Mouse (Mus musculus): ENCODE data around the gene Pde4b. TPM values are rescaled to one million over a fixed set of nuclear protein-coding genes. Genes with fewer than 3 reads are reported as not detected.
A peak's percentile ranks its signal among the peaks of the same experiment; 100 is the strongest.

Gene Pde4b
- polyA plus RNA-seq, 1 experiment from 2014 or later = 51.2 TPM

DNA sequence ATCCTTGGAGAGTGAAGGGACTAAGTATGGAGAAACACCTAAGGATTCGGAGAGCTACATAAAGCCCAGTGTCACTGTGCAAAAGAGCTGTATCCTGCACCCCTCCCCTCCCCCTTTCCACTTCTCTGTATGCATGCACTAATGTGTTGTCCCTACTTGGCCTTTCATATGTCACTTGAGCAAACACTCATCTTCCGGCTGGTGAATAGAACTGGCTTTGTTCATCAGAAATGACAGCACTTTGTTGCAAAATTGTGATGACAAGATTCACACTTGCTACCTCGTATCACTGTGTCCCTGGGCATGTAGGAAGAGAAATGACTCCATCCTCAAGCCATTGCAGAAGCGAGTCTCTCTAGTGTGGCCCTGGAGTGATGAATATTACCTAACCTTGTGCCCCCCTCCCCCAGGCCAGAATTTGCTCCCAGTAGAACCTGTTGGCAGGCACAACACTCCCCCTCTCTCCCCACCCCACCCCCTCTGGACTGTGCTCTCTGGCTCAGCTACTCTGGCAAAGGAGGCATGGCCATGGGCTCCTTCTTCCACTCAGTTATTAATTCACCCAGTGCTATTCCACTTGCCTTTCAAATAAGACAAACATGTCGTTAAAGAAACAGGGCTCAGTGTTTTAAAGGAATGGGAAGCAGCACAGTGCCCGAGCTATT, 497.4 kb downstream of the Pde4b start:
- Histone ChIP-seq H3K36me3 (ENCODE audit: control insufficient read depth, insufficient read depth, low read length) (no peaks in the 10 kb centered on the region), H3K27me3 (ENCODE audit: control insufficient read depth, insufficient read depth, low read length) (no peaks in the 10 kb centered on the region), H3K4me1 (ENCODE audit: control insufficient read depth, insufficient read depth, low read length) (peaks cover 9% of the 10 kb centered on the region; the same call in 1 of the 2 replicates), H3K4me2 (ENCODE audit: low read depth, low read length) (no peak overlapping the region), H3K9me3 (ENCODE audit: control insufficient read depth, low read length) (no peaks in the 10 kb centered on the region), H3K9ac (replicated peaks; ENCODE audit: low read depth, low read length) (no peak overlapping the region), H3K27ac (ENCODE audit: low read depth, low read length) (no peak overlapping the region), H3K4me3 (ENCODE audit: low read depth, low read length) (no peak overlapping the region)
- WGBS = 45% methylated on average over 6 of the region's 6 CpGs
- ATAC-seq (ENCODE audit: low read depth) = no peak

DNA sequence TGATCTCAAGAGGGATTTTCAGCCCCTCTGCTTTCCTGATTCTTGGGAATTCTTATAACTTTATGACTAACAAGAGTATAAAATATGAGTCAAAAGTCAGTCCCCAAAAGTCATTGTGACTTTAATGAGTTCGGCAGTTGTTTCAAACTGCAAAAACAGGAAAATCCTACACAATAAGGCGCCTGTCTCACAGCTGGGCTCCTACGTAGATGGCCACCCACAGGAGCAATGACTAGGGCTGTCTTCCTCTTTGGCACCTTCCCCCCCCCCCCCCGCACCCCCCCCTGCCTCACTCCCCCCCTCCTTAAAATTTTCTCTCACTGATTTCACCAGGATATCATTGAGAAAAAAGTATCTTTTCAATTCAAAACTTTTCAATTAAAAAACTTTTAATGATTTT, 498.2 kb downstream of the Pde4b start:
- Histone ChIP-seq H3K27me3 (ENCODE audit: control insufficient read depth, insufficient read depth, low read length) (no peaks in the 10 kb centered on the region), H3K36me3 (ENCODE audit: control insufficient read depth, insufficient read depth, low read length) (no peaks in the 10 kb centered on the region), H3K27ac (ENCODE audit: low read depth, low read length) (no peak overlapping the region), H3K4me3 (ENCODE audit: low read depth, low read length) (no peak overlapping the region), H3K4me2 (ENCODE audit: low read depth, low read length) (no peak overlapping the region), H3K9ac (replicated peaks; ENCODE audit: low read depth, low read length) (no peak overlapping the region), H3K9me3 (ENCODE audit: control insufficient read depth, low read length) (no peaks in the 10 kb centered on the region), H3K4me1 (ENCODE audit: control insufficient read depth, insufficient read depth, low read length) (peaks cover 9% of the 10 kb centered on the region; the same call in 1 of the 2 replicates)
- ATAC-seq (ENCODE audit: low read depth) = no peak
- 49% methylated on average over 4 of the region's 4 CpGs for WGBS

DNA sequence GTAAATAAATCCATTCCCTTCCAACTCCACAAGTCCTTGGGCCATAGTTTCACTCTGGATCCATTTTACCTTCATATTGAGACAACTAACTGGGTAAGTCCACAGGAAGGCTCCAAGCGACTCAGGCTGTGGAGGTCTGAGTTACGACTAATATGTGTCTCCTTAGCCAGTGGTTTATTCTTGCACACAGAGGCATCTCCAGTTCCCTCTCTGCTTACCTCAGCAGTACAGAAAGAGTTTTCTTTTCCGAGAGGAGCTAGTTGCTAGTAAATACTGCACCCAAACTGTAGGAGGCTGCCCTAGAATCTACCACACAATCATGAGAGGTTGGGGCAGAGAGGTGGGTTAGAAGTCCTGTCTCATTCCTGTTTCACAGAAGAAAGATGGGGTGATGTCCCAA, 499.4 kb downstream of the Pde4b start:
- Histone ChIP-seq H3K36me3 (ENCODE audit: control insufficient read depth, insufficient read depth, low read length) (no peaks in the 10 kb centered on the region), H3K27ac (ENCODE audit: low read depth, low read length) (no peak overlapping the region), H3K4me2 (ENCODE audit: low read depth, low read length) (no peak overlapping the region), H3K9ac (replicated peaks; ENCODE audit: low read depth, low read length) (no peak overlapping the region), H3K4me1 (ENCODE audit: control insufficient read depth, insufficient read depth, low read length) (peaks cover 9% of the 10 kb centered on the region; the same call in 1 of the 2 replicates), H3K27me3 (ENCODE audit: control insufficient read depth, insufficient read depth, low read length) (no peaks in the 10 kb centered on the region), H3K9me3 (ENCODE audit: control insufficient read depth, low read length) (no peaks in the 10 kb centered on the region), H3K4me3 (ENCODE audit: low read depth, low read length) (no peak overlapping the region)
- ATAC-seq (ENCODE audit: low read depth) = no peak
- 87% methylated on average over 3 of the region's 3 CpGs for WGBS

DNA sequence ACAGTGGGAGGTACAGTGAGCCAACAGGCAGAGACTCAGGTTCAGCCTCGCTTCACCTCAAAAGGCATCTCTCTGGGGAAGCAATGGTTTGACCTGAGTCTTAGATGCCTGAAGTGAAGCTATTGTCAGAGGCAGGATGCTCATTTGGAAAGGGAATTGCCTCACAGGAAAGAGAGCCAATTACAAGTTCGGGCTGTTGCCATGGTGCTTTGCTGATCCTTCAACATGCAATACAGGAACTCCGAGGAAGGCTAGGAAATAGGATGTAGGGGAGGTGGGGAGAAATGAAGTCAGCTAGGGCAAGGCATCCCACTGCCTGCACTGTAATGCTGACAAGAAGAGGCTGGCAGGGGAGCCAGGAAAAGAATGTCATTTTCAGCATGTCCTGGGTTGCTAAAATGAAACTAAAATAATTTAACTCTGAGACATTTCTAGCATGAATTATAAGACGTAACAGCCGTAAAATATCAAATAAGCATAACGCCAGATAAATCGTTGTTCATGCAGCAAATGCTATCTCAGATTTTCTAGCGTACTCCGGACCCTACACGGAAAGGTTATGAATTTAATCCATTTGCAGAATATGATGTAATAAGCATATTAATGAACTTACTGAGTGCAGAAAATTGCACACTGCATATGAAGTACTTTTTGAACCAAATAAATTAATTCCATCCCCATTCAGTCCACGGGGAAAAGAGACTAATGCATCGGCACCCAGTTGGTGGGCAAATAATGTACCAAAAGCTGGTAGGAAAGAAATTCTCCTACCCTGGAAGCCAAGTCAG, 501.5 kb downstream of the Pde4b start:
- peak overlapping the region; percentile 13 for H3K27ac ChIP-seq (ENCODE audit: low read depth, low read length)
- no peaks in the 10 kb centered on the region for H3K9me3 ChIP-seq (ENCODE audit: control insufficient read depth, low read length)
- H3K4me1 ChIP-seq (ENCODE audit: control insufficient read depth, insufficient read depth, low read length) = peaks cover 9% of the 10 kb centered on the region; the same call in 1 of the 2 replicates
- H3K27me3 ChIP-seq (ENCODE audit: control insufficient read depth, insufficient read depth, low read length) = no peaks in the 10 kb centered on the region
- no peaks in the 10 kb centered on the region for H3K36me3 ChIP-seq (ENCODE audit: control insufficient read depth, insufficient read depth, low read length)
- WGBS = 26% methylated on average over 12 of the region's 12 CpGs
- H3K4me3 ChIP-seq (ENCODE audit: low read depth, low read length) = peak overlapping the region; percentile 31
- peak overlapping the region; percentile 51 for H3K4me2 ChIP-seq (ENCODE audit: low read depth, low read length)
- ATAC-seq (ENCODE audit: low read depth) = peak; percentile 75
- peak overlapping the region; percentile 32; the same call in 1 of the 2 replicates for H3K9ac ChIP-seq (replicated peaks; ENCODE audit: low read depth, low read length)

DNA sequence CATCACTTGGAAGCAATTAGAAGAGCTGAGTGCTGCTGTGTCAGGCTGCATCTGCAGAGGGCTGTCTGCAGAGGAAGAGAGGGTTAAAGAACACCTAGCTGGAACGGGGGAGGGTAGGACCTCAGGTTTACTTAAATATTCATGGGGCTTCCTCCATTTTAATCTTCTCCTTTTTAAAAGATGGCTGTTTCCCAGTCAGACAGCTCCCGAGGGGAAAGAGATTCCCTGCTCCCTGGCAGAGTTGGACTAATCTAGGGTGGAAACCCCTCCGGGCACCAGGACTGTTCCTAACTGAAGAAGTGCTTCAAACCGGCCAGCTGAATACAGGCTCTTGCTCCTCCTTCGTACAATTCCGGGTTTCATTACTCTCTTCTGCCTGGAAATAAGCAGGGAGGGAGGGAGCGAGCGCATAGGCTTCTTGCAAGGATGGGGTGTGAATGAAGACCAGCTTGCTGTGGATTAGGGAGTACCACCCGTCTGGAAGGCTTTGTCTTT, 502.2 kb downstream of the Pde4b start:
- Histone ChIP-seq H3K4me2 (ENCODE audit: low read depth, low read length) (peak overlapping the region; percentile 51), H3K9ac (replicated peaks; ENCODE audit: low read depth, low read length) (peak overlapping the region; percentile 37), H3K36me3 (ENCODE audit: control insufficient read depth, insufficient read depth, low read length) (no peaks in the 10 kb centered on the region), H3K9me3 (ENCODE audit: control insufficient read depth, low read length) (no peaks in the 10 kb centered on the region), H3K27me3 (ENCODE audit: control insufficient read depth, insufficient read depth, low read length) (no peaks in the 10 kb centered on the region), H3K4me1 (ENCODE audit: control insufficient read depth, insufficient read depth, low read length) (peaks cover 9% of the 10 kb centered on the region; the same call in 1 of the 2 replicates), H3K27ac (ENCODE audit: low read depth, low read length) (peak overlapping the region; percentile 13), H3K4me3 (ENCODE audit: low read depth, low read length) (peak overlapping the region; percentile 31)
- WGBS = under 1% methylated on average over 9 of the region's 9 CpGs
- peak; percentile 71 for ATAC-seq (ENCODE audit: low read depth)

DNA sequence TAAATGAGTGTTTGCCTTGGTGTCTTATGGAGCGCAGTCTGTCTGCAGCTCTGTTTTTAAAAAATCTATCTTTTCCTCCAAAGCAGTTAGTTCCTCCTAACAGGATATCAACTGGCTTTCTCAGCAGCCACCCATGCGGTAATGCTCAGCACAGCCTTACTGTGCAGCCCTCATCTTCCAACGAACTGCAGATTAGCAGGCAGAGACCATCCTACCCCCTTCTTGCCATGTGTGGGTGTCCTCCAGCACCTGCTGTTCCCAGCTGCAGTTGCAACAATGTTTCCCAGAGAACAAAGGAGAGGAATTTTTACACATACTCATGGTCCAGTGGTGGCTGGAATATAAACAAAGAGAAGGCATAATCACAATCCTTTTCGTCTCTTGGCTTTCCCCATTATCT, 504.5 kb downstream of the Pde4b start:
- 33% methylated on average over 4 of the region's 4 CpGs for WGBS
- ATAC-seq (ENCODE audit: low read depth) = peak; percentile 44; the same call in 1 of the 2 replicates

DNA sequence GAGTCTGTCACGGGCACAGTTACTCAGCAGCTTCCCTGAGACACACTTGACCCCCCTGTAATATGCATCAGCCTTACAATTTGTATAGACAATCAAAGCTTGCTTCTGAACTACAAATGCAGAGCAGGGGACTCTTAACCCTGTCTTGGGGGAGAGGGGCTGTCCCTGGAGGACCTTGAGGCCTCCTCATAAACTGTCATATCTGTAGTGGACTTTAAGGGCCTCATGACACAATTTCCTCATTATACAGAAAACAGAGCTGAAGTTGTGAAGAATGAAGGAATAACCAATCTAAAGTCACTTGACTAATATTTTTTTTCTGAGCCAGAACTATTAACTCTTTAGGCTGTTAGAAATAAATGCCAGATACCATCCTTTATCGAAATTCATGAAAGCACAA, 505.2 kb downstream of the Pde4b start:
- Histone ChIP-seq H3K9me3 (ENCODE audit: control insufficient read depth, low read length) (no peaks in the 10 kb centered on the region), H3K9ac (replicated peaks; ENCODE audit: low read depth, low read length) (no peak overlapping the region), H3K27ac (ENCODE audit: low read depth, low read length) (no peak overlapping the region), H3K27me3 (ENCODE audit: control insufficient read depth, insufficient read depth, low read length) (no peaks in the 10 kb centered on the region), H3K4me2 (ENCODE audit: low read depth, low read length) (no peak overlapping the region; the same call in 1 of the 2 replicates), H3K36me3 (ENCODE audit: control insufficient read depth, insufficient read depth, low read length) (no peaks in the 10 kb centered on the region; the same call in 1 of the 2 replicates), H3K4me1 (ENCODE audit: control insufficient read depth, insufficient read depth, low read length) (peaks cover 9% of the 10 kb centered on the region; the same call in 1 of the 2 replicates), H3K4me3 (ENCODE audit: low read depth, low read length) (no peak overlapping the region)
- no peak for ATAC-seq (ENCODE audit: low read depth)
- 60% methylated on average over 2 of the region's 2 CpGs for WGBS

More for the DNA sequence above, 504.5 kb downstream of the Pde4b start:
- Histone ChIP-seq H3K9ac (replicated peaks; ENCODE audit: low read depth, low read length) (no peak overlapping the region; the same call in 1 of the 2 replicates), H3K27ac (ENCODE audit: low read depth, low read length) (peak overlapping the region; percentile 28; the same call in 1 of the 2 replicates), H3K4me1 (ENCODE audit: control insufficient read depth, insufficient read depth, low read length) (peaks cover 9% of the 10 kb centered on the region; the same call in 1 of the 2 replicates), H3K4me2 (ENCODE audit: low read depth, low read length) (peak overlapping the region; percentile 34), H3K4me3 (ENCODE audit: low read depth, low read length) (no peak overlapping the region), H3K27me3 (ENCODE audit: control insufficient read depth, insufficient read depth, low read length) (no peaks in the 10 kb centered on the region), H3K9me3 (ENCODE audit: control insufficient read depth, low read length) (no peaks in the 10 kb centered on the region), H3K36me3 (ENCODE audit: control insufficient read depth, insufficient read depth, low read length) (no peaks in the 10 kb centered on the region; the same call in 1 of the 2 replicates)

DNA sequence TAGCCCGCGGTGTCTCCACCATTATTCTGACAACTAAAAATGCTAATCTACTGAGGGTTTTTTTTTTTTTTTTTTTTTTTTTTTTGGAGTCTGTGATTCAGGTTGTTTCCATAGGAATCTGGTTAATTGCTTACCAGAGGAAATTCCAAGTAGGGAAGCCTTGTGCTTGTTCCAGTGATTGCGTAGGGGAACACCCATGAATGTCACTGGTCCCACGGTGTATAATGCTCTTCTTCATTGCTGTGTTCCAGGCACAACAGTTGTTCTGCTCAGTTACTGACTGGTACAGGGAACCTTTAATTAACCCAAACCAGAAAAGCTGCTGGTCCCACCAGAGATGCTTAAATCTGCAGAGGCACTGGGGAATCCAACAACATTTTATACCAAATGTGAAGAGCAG, 506.3 kb downstream of the Pde4b start:
- Histone ChIP-seq H3K4me3 (ENCODE audit: low read depth, low read length) (no peak overlapping the region), H3K36me3 (ENCODE audit: control insufficient read depth, insufficient read depth, low read length) (no peaks in the 10 kb centered on the region; the same call in 1 of the 2 replicates), H3K4me1 (ENCODE audit: control insufficient read depth, insufficient read depth, low read length) (peaks cover 9% of the 10 kb centered on the region; the same call in 1 of the 2 replicates), H3K9me3 (ENCODE audit: control insufficient read depth, low read length) (no peaks in the 10 kb centered on the region), H3K27me3 (ENCODE audit: control insufficient read depth, insufficient read depth, low read length) (no peaks in the 10 kb centered on the region), H3K9ac (replicated peaks; ENCODE audit: low read depth, low read length) (no peak overlapping the region), H3K4me2 (ENCODE audit: low read depth, low read length) (no peak overlapping the region), H3K27ac (ENCODE audit: low read depth, low read length) (no peak overlapping the region)
- WGBS = 64% methylated on average over 4 of the region's 4 CpGs
- no peak for ATAC-seq (ENCODE audit: low read depth)

Measured in neural tube, embryonic 14.5 days (tissue).